Mouse (Mus musculus) forebrain, postnatal 0 days (tissue): ENCODE measurements at regions not wholly inside any gene's neighbourhood (a gene's known extent, or its start where the extent isn't known, plus 50 kb on each side); places are given as distances from the start of the nearest gene placed in this dataset.

Experiments
- ATAC-seq: fragments of 200-750 bp; cut with Nextera tagmentation; 2 replicates; pipeline ENCODE4 v1.8.0; 2017; ENCODE audit warnings: mild to moderate bottlenecking, moderate library complexity
- DNase-seq: peaks from one replicate; pipeline ENCODE4 v3.0.0-alpha.2; 2015
- H3K27ac ChIP-seq: fragments of 300-500 bp; sonication (generic); 2 replicates; pipeline ENCODE4 v1.5.1; 2014; ENCODE audit warnings: low read depth, mild to moderate bottlenecking, antibody characterized with exemption, low read length, moderate library complexity, mixed read lengths
- H3K27me3 ChIP-seq: fragments of 300-500 bp; sonication (generic); 2 replicates; pipeline ENCODE4 v1.6.1; 2014; ENCODE audit warnings: mild to moderate bottlenecking, low read length, mixed read lengths; ENCODE audit not compliant: insufficient read depth
- H3K36me3 ChIP-seq: fragments of 300-500 bp; sonication (generic); 2 replicates; pipeline ENCODE4 v1.6.1; 2014; ENCODE audit warnings: mild to moderate bottlenecking, moderate library complexity; ENCODE audit not compliant: insufficient read depth
- H3K4me1 ChIP-seq: fragments of 300-500 bp; sonication (generic); 2 replicates; pipeline ENCODE4 v1.6.1; 2014; ENCODE audit warnings: antibody characterized with exemption; ENCODE audit not compliant: insufficient read depth
- H3K4me2 ChIP-seq: fragments of 300-500 bp; sonication (generic); 2 replicates; pipeline ENCODE4 v1.6.1; 2014; ENCODE audit warnings: low read depth, mild to moderate bottlenecking, moderate library complexity
- H3K4me3 ChIP-seq: fragments of 300-500 bp; sonication (generic); 2 replicates; pipeline ENCODE4 v1.5.1; 2014; ENCODE audit warnings: low read depth, low read length, mixed read lengths
- H3K9ac ChIP-seq: fragments of 300-500 bp; sonication (generic); 2 replicates; pipeline ENCODE4 v1.6.1; 2014; ENCODE audit warnings: mild to moderate bottlenecking
- H3K9me3 ChIP-seq: fragments of 300-500 bp; sonication (generic); 2 replicates; pipeline ENCODE4 v1.6.1; 2016; ENCODE audit warnings: low read length
- CTCF ChIP-seq: sonication (generic); IDR thresholded peaks from 2 replicates; pipeline ENCODE4 v1.5.1; 2016; ENCODE audit warnings: antibody characterized with exemption, control low read depth, low read depth
- WGBS: fragments of 180-500 bp; shearing (Covaris S2); extraction: QIAGEN DNeasy Blood & Tissue Kit; methylation state at CpG from one replicate; pipeline ENCODE4 v1.1.7; 2014; 5-methylcytosine and 5-hydroxymethylcytosine counted together

DNA sequence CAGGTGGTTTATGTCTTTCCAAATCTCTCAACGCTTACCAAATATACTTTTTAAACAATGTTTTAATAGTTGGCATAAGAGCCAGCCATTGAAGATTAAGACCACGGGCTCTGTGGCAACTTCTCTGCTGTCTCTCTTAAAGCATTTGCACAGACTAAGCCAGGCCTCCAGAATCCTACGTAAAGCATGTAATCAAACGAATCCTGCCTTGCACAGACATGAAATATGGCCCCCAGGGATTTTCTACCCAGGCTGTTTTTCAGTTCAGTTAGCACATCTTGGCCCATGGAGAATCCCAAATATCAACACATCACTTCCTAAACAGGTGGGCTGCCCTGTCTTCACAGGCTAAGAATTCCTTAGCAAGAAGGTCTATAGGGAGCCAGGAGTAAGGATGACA lies 108.9 kb upstream of the Map1b start:
- H3K4me1 ChIP-seq: no peaks in the 10 kb centered on the region
- H3K4me2 ChIP-seq: no peak overlapping the region
- 80% methylated on average over 4 of the region's 4 CpGs for WGBS
- no peaks in the 10 kb centered on the region for H3K9me3 ChIP-seq
- H3K27ac ChIP-seq: no peak overlapping the region
- DNase-seq: no peak
- no peak overlapping the region for H3K9ac ChIP-seq
- H3K36me3 ChIP-seq: no peaks in the 10 kb centered on the region
- no peaks in the 10 kb centered on the region for H3K27me3 ChIP-seq
- no peak for ATAC-seq
- TF ChIP-seq CTCF: no peak
- no peak overlapping the region for H3K4me3 ChIP-seq

DNA sequence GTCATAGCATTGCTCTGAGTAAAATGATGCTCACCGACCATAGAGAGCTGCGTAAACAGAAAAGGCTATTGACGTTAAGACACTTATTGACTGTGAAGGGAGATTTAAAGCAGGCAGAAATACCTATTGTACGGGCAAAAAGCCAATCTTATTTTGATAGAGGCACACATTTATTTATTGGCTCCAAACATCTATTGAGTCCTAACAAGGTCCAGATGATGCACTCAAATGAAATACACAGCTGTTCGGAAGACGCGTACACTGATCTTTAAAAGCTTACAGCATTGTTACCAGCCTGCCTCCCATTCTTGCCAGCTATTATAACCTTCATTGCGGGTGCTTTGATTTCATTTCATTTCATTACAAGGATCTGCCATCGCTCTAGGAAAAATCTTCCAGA lies 102.0 kb upstream of the Map1b start:
- DNase-seq (no peak), ATAC-seq (no peak)
- Histone ChIP-seq H3K27me3 (no peaks in the 10 kb centered on the region), H3K9ac (no peak overlapping the region), H3K4me2 (no peak overlapping the region), H3K9me3 (no peaks in the 10 kb centered on the region), H3K4me3 (no peak overlapping the region), H3K4me1 (no peaks in the 10 kb centered on the region), H3K36me3 (no peaks in the 10 kb centered on the region), H3K27ac (no peak overlapping the region)
- WGBS: 84% methylated on average over 9 of the region's 9 CpGs
- TF ChIP-seq CTCF: no peak

DNA sequence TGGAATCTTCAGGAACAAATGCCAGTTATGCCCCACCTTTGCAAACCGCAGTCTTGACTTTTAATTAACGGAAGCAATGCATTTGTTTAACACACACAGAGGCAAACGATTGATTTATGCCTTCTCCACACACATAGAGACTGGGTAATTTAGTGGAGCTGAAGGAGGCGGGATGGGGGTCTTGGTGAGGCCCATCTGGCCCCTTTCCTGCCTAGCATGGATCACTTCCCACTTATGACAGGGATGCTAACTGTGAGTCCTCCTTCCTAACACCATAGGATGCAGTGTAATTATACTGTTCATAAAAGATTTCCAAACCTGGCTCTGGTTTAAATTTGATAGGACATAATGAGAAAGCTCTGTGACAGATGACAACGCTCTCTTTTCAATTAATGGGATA lies 101.1 kb upstream of the Map1b start:
- no peaks in the 10 kb centered on the region for H3K36me3 ChIP-seq
- 61% methylated on average over 5 of the region's 5 CpGs for WGBS
- H3K9me3 ChIP-seq: no peaks in the 10 kb centered on the region
- H3K27ac ChIP-seq: no peak overlapping the region
- no peak for TF ChIP-seq CTCF
- DNase-seq: no peak
- H3K4me1 ChIP-seq: no peaks in the 10 kb centered on the region
- no peaks in the 10 kb centered on the region for H3K27me3 ChIP-seq
- H3K4me2 ChIP-seq: no peak overlapping the region
- ATAC-seq: peak; percentile 42
- H3K9ac ChIP-seq: no peak overlapping the region
- no peak overlapping the region for H3K4me3 ChIP-seq

DNA sequence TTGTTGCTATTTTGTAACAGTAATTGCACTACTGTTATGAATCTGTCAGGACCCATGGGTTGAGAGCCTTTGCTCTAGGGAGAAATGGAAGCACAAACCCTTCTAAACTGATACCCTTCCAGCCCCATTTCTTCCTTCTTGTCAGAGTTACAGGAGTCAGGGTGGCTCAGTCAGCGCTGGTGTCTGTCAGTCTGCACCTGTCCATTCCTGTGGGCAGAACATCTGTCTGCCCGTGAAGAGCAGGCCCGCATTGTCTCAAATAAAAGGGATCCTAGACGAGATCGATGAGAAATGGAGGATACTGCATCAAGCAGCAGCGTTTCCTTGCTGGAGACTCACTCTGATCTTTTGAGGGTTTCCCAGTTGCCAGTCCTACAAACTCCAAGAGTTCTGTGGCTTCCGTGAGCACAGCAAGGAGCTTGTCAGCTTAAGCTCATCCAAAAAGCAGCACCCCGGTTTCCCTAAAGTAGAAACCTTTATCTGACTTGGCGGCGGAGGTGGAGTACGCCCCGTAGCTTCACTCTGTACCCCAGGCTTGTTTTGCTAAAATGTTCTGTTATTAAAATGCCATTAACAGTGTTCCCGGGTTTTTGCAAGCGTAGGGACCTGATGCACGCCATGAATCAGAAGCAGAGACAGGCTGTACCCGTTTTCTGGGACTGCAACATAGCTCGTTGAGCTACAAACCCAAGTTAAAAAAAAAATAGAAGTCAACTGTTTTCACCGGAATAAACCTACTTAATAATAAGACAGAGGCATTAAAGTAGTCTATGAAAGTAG lies 95.6 kb upstream of the Map1b start:
- no peak for ATAC-seq
- WGBS: 72% methylated on average over 18 of the region's 18 CpGs

DNA sequence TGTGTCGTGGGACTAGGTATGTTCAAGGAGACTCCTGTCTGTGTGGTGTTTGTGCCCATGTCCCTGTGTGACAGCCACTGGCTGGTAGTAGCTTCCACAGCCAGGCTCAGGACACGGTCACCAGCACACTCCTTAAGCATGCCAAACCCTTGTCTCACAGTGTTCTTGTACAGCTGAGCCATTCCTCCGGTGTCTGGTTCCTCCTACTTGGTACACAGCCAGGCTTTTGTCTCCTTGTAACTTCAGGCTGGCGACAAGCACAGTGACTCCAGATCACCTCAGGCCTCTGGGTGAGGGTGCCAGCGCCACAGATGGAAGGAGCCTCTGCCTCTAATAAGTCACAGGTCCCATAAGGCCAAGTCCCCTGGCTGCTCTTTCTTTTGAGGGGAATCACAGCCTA lies 94.2 kb upstream of the Map1b start:
- no peak for TF ChIP-seq CTCF
- ATAC-seq: no peak
- Histone ChIP-seq H3K9me3 (no peaks in the 10 kb centered on the region), H3K9ac (no peak overlapping the region), H3K4me3 (no peak overlapping the region), H3K4me1 (peaks cover 5% of the 10 kb centered on the region; the same call in 1 of the 2 replicates), H3K27me3 (no peaks in the 10 kb centered on the region), H3K27ac (no peak overlapping the region), H3K4me2 (no peak overlapping the region), H3K36me3 (no peaks in the 10 kb centered on the region)
- no peak for DNase-seq
- WGBS: 39% methylated on average over 5 of the region's 5 CpGs

More for the DNA sequence above, 95.6 kb upstream of the Map1b start:
- Histone ChIP-seq H3K4me1 (peaks cover 5% of the 10 kb centered on the region; the same call in 1 of the 2 replicates), H3K9me3 (no peaks in the 10 kb centered on the region), H3K36me3 (no peaks in the 10 kb centered on the region), H3K4me2 (no peak overlapping the region), H3K27me3 (no peaks in the 10 kb centered on the region), H3K27ac (no peak overlapping the region), H3K9ac (no peak overlapping the region), H3K4me3 (no peak overlapping the region)
- DNase-seq: no peak
- TF ChIP-seq CTCF: no peak

DNA sequence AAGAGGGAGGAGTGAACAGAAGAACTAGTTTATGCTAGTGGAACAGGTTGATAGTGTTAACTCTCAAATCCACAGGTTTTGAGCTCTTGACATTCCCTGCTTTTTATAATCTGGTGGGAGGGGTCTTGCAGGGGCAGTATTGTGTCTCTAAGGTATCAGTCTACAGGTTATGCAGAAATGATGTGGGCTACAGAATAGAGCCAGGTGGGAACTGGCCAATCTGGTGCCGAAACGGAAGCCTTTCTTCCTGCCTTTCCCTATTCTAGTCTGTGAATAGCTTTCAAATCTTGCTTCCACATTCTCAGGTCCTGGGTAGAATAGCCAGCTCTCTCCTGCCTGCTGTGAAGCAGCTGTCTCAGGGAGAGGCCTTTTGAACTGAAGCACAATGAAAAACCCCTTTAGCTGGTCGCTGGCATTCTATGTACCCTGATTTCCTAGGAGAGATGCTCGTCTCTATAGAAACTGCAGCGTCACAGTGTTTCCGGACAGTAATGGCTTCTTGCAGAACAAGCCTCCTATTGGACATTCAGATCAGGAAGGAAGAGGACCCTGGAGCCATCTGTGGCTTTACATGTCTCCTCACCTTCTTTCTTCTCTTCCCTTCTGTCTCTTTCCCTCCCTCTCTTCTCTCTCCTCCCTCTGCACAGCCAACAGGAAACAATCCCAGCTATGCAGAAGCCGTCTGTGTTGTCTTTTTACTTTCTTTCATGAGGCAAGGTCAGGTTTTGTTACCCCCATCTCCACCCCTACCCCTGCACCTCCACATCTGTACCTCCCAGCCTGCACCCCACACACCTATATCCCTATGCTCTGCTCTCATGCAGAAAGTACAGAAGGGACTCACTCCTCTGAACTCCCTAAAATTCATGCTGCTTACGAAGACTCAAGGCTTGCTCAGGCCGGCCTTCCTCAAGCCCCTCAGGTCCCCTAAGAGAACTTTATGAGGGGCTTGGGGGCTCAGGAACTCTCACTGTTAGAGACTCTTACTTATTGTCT lies 93.1 kb upstream of the Map1b start:
- Histone ChIP-seq H3K9ac (no peak overlapping the region; the same call in 1 of the 2 replicates), H3K27me3 (no peaks in the 10 kb centered on the region), H3K9me3 (no peaks in the 10 kb centered on the region), H3K36me3 (no peaks in the 10 kb centered on the region), H3K4me2 (no peak overlapping the region), H3K27ac (0 out of 2 replicates have a peak overlapping the region, but pooled peaks have one; percentile 2), H3K4me3 (no peak overlapping the region), H3K4me1 (peaks cover 5% of the 10 kb centered on the region; the same call in 1 of the 2 replicates)
- no peak for TF ChIP-seq CTCF
- DNase-seq (peak; percentile 57), ATAC-seq (peak; percentile 76)
- 15% methylated on average over 9 of the region's 9 CpGs for WGBS
